Mouse (Mus musculus): ENCODE data around the gene Vmn1r47. TPM values are rescaled to one million over a fixed set of nuclear protein-coding genes. Genes with fewer than 3 reads are reported as not detected.
"Not testable (repeated sequence)": the region's sequence is repeated elsewhere in the genome, so short reads cannot be mapped to it uniquely, and the experiment has no call there.

Gene Vmn1r47
- not detected for total RNA-seq (2022)

GRCm38 (mm10) chr6:90015847-90016246 is at the start of gene Vmn1r47:
Gene Vmn1r47, plus strand, starts transcription at chr6:90016147.
- DNase-seq (ENCODE audit: low spot score): not testable (repeated sequence)

GRCm38 (mm10) chr6:89966341-89966740 is 49.6 kb upstream of the Vmn1r47 start:
- DNase-seq (ENCODE audit: low spot score): no peak

DNA sequence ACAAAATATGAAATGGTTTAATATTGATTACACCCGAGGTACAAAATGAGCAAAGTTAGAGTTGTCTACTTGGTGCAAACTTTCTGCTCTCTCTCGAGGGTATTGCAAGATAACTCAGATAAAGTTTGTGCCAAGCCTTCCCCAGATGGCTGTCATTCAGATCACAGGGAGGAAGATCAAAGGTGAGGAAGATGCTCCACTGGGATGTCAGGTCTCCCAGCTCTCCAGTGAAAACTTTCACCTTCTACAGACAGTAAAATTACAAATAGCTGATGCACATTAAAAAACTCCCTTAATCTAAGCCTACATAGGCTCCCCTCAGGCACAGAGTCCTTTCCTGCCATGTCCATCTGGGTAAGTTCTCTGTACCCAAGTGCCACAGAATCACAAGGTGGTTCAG is 46.9 kb upstream of the Vmn1r47 start, which contains the start of gene Vmn1r46:
Vmn1r46 (plus strand) TSS at position 301 of the 400 bp plus-strand sequence.
- DNase-seq (ENCODE audit: low spot score): no peak

DNA sequence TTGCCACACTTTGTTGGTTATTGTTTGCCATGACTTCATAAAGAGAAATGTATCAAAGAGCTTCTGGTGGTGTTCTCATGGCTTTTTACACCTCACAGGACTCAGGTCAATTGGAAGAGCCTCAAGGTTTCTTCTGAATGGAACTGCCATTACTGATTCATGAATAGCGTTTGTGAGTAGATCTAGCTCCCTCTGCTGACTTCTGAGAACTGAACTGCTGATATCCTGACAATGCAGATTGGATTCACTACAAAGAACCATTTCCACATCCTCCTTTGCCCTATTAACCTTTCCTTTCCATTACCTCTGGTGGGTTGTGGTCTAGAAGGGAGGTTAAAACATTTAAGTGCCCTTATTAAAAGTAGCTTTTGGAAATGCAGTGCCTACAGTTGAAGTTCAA is 30.0 kb upstream of the Vmn1r47 start:
- DNase-seq (ENCODE audit: low spot score): no peak

DNA sequence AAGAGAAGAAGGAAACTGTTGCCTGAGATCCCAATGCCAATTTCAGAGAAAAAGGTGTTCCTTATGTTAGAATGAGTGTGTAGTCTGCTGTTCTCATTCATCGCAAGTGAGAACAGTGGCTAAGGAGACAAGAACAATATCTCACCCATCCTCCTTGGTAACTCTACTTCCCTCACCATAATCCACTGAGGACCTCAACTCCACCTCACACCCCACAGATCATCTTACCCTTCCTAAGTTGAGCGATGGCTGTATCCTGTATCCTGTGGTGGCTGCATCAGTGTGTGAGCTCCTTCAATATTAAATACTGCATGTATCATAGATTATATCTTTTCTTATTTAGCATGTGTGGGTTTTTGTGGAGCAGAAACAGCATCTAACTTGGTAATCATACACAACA is 20.8 kb downstream of the Vmn1r47 start, which contains the start of gene Vmn1r48:
Vmn1r48 (minus strand) TSS at position 101 of the 400 bp plus-strand sequence.
- not testable (repeated sequence) for DNase-seq (ENCODE audit: low spot score)

Other genes starting within 250 kb of the Vmn1r47 start
- gene Vmn1r42, start 139.7 kb upstream of the Vmn1r47 start, total RNA-seq (2022): under 1 TPM; 0.09 to 0.41 (median 0.22) TPM
- gene Vmn1r43, start 139.7 kb upstream of the Vmn1r47 start, total RNA-seq (2022): under 1 TPM in 1 of 4 experiments, not detected in 3; 0.03 TPM
- gene Vmn1r44, start 132.5 kb upstream of the Vmn1r47 start, total RNA-seq (2022): not detected
- gene Vmn1r45, start 75.5 kb upstream of the Vmn1r47 start, total RNA-seq (2022): not detected
- gene Vmn1r46, start 46.8 kb upstream of the Vmn1r47 start, total RNA-seq (2022): not detected
- not detected for gene Vmn1r48, start 20.7 kb downstream of the Vmn1r47 start, total RNA-seq (2022)
- not detected for gene Vmn1r49, start 62.4 kb downstream of the Vmn1r47 start, total RNA-seq (2022)
- gene Vmn1r50, start 85.3 kb downstream of the Vmn1r47 start, total RNA-seq (2022): not detected
- not detected for gene Vmn1r51, start 106.4 kb downstream of the Vmn1r47 start, total RNA-seq (2022)
- not detected for gene Vmn1r52, start 158.7 kb downstream of the Vmn1r47 start, total RNA-seq (2022)
- not detected for gene V1ra8, start 186.6 kb downstream of the Vmn1r47 start, total RNA-seq (2022)
- gene Vmn1r53, start 208.3 kb downstream of the Vmn1r47 start, total RNA-seq (2022): not detected
- not detected for gene Vmn1r54, start 230.2 kb downstream of the Vmn1r47 start, total RNA-seq (2022)

All from heart, adult 8-10 months (tissue).